Mouse (Mus musculus): Measurements from ENCODE around the gene P4htm.
"Not testable (repeated sequence)": the region's sequence is repeated elsewhere in the genome, so short reads cannot be mapped to it uniquely, and the experiment has no call there.

P4htm gene

DNA sequence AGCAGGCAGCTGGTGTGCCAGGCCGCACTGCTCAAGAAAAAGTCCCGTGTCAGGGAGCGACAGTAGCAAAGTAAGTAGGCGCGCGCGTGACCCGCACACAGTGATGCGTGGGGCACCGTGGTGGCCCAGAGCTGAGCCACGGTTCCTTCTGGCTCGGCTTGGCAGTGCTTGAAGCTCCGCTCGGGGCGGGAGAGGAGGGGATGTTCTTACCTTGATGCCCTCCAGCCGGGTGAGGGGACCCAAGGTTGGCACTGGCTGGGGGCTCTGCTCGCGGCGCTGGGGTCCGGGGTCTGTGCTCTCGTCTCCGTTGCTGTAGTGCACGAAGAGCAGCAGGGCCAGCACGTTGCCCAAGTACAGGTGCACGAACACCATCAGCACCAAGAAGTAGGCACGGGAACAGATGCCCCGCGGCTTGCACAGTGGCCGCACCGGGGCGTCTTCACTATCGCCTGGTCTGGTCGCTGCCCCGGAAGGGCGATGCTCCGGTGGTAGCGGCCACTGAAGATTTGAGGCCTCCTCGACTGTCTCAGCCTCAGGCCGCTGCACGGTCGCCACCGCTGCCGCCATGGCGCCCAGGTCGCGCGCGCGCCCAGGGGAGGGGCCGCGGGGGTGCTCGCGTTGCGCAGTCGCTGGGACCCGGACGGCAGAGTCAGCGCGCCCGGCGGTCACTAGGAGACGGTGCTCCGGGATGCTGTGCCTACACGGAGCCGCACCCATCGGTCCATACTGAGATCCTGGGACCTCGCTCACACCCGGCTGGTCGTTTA is at the start of gene P4htm:
TSS of gene P4htm (minus strand) at position 670 of the 767 bp plus-strand sequence.
- DNase-seq (ENCODE audit: low spot score in 2 of 2) = peak in 1 of 2 experiments; percentile 71

DNA sequence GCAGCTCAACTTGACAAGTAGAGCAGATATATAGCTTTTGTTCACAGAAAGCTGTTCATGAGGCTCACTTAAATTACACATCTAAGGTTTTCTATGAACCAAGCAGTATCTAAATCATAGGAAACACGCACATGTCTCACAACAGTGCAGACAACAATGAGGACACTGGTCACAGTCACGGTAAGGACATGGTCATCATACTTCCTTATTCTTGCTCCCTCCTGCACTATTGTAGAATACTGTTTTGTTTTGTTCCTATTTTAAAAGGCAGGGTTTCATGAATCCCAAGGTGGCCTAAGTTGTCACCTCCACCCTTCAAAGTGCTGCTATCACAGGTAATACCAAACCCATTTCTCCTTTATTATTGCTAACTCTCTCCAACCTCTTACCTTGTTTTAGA is 42.4 kb upstream of the P4htm start:
- no peak for DNase-seq (ENCODE audit: low spot score in 2 of 2)

DNA sequence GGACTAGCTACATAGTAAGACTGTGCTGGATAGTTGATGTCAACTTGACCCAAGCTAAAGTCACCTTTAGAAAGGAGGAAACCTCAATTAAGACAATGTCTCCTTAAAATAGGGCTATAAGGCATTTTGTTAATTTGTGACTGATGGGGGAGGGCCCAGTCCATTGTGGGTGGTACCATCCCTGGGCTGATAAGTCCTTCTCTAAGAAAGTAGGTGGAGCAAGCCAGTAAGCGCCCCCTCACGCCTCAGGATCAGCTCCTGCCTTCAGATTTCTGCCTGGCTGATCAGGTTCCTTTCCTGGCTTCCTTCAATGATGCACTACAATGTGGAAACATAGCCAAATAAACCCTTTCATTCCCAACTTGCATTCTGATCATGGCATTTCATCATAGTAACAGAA is 37.9 kb upstream of the P4htm start:
- no peak for DNase-seq (ENCODE audit: low spot score in 2 of 2)

DNA sequence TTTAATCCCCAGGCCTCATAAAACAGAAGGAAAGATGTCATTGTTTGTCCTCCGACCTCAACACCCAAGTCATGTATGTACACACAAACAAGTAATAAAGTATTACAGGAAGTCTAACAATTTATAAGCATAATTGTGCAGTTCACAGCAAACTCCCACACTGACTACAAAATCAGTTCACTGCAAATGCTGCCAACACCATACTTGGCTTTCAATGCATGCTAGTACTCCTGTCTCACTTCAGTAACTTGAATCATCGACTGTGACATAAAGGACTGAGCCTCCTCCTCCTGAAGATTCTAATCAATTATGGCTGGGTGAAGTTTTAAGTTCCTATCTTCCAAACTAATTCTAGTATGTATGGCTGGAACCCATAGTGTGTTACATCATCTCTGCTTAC is 36.4 kb upstream of the P4htm start:
- DNase-seq (ENCODE audit: low spot score in 2 of 2) = no peak

DNA sequence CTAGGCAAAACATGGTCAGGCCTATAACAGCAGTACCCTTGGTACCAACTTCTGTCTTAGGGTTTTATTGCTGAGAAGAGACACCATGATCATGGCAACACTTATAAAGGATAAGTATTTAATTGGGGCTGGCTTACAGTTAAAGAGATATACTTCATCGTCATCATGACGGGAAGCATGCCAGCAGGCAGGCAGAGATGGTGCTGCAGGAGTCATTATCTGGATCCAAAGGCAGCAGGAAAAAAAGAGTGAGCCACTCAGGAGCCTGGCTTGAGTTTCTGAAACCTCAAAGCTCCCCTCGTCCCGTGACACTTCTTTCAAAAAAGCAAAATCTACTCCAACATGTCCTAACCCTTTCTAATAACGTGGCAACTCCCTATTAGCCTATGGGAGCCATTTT is 34.9 kb upstream of the P4htm start:
- DNase-seq (ENCODE audit: low spot score in 2 of 2) = no peak

DNA sequence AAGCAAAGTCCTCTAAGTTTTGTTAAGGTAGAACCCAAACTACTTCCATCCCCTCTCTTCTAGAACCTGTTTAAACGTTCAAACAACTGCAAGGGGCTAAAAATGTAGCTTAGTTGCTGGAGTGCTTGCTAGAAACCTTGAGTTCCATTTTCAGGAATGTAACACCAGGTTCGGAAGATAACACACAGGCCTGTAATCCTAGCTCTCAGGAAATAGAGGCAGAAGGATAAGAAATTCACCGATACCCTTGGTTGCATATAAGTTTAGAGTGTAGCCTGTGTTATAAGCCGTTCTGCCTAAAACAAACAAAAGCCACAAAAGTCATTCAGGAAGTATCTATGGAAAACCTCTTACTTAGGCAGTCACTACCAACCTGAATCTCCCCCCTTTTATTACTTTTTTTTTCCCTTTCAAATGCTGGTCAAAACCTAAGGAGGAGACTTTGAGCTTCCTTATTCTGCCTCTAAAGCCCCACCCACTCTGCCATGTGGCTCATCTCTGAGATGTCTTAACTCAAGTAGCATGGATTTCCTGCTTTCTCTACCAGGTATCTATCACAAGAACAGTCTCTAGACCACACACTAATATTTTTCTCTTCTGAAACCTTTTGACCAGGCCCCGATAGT is 34.3 kb upstream of the P4htm start:
- no peak for DNase-seq (ENCODE audit: low spot score in 2 of 2)

DNA sequence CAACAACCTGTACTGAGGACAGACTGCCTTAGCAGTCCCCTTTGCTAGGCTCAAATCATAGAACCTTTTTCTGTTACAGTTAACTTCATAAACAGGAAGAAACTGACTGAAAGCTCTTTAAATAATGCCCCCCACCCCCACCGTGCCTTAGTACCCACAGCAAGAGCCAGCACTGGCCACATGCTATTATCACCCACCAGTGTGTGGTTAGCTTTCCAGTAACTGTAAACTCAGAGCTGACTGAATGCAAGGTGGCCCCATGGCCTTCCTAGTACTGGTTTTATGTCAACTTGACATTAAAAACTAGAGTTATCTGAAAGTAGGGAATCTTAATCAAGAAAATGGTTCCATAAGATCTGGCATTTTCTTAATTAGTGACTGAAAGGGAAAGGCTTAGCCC is 33.2 kb upstream of the P4htm start:
- no peak for DNase-seq (ENCODE audit: low spot score in 2 of 2)

DNA sequence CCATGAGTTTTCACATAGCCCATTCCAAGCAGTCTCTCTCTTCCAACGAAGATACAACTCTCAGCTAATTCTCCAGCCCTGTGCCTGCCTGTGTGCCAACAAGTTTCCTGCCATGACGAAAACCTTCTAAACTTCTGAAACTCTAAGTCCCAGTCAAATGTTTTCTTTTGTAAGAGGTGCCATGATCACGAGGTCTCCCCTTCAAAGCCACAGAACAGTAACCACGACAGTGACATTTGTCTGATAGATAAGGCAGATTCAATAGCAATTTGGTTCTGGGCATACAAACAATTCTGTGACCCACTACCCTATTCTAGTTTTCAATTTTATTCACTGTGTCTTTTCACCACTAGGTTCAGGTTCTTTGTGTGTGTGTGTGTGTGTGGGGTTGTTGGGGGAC is 30.7 kb upstream of the P4htm start:
- no peak for DNase-seq (ENCODE audit: low spot score in 2 of 2)

DNA sequence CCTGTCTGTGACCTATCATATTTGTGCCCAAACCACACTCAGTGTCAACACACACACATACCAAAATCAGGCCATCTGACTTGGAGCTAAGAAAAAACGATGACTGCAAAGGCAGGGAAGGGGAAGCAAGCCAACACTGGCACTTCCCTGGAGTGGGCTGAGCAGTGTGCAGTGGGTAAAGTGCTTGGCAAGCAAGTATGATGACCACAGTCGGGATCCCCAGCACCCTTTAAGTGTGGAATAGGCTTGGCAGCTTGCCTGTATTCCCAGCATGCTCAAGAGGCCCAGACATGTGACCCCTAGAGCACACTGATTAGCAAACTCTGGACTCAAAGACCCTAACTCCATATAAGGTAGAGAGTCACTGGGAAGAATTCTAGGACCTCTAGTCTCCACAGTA is 29.0 kb upstream of the P4htm start:
- DNase-seq (ENCODE audit: low spot score in 2 of 2) = no peak

DNA sequence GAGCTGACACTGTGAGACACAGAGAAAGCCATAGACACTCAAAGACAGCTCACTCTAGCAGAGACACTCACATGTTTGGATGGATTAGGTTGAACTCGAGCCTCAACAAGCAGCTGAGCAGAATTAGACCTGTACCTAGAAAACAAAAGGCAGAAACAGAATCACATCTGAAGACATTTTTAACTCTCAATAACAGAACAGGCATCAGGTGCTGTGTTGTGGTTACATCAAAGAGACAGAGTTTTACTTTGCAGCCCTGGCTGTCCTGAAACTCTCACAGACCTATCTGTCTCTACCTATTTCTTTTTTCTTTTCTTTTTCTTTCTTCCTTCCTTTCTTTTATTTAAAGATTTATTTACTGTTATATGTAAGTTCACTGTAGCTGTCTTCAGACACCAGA is 19.8 kb upstream of the P4htm start:
- DNase-seq (ENCODE audit: low spot score in 2 of 2) = no peak

DNA sequence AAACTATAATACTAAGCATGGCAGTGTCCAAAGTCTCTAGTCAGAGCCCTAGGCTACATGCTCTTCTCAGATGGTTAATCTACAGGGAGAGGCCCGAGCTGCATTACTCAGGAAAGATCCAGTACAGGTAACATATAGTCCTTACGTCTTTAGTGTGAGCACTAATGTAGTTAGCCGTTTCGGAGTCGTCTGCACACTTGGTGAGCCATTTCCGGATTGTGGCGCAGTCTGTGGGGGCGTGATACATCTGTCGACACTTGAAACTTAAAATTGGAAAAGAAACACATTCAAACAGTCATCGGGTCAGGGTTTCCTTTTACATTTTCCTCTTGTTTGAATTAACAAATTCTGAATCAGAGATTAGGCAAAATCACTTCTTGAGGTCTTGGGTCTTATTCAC is 14.0 kb upstream of the P4htm start:
- peak in 1 of 2 experiments; percentile 50 for DNase-seq (ENCODE audit: low spot score in 2 of 2)

DNA sequence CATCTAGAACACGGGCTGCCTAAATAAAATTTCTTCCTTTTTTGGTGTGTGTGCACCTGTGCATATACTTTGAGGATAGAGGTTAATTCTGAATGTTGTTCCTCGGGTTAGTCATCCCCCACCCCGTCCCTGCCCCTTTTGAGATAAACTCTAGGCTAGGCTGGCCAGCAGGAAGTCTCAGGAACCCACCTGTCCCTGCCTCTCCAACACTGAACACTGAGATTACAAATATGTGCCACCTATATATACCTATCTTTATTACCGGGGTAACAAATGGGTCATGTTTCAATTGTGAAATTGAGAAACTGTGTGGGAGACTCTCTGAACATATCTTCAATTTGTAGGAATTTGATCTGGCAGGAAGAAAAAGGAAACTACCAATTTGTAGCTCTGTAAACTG is 11.4 kb upstream of the P4htm start:
- DNase-seq (ENCODE audit: low spot score in 2 of 2) = no peak

DNA sequence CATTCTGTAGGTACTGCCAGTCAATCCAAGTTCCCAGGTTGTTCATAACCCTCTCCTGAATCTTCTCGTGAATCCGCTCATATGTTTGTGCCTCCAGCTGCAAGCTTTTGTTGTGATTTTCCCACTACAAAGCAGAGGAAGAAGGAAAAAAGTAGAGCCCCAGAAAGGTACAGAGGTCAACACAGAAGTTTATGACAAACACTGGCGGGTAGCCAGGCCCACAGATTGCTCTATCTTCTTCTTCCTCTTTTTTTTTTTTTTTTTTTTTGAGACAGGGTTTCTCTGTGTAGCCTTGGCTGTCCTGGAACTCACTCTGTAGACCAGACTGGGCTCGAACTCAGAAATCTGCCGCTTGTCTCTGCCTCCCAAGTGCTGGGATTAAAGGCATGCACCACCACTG is 10.5 kb upstream of the P4htm start:
- not testable (repeated sequence) for DNase-seq (ENCODE audit: low spot score in 2 of 2)

DNA sequence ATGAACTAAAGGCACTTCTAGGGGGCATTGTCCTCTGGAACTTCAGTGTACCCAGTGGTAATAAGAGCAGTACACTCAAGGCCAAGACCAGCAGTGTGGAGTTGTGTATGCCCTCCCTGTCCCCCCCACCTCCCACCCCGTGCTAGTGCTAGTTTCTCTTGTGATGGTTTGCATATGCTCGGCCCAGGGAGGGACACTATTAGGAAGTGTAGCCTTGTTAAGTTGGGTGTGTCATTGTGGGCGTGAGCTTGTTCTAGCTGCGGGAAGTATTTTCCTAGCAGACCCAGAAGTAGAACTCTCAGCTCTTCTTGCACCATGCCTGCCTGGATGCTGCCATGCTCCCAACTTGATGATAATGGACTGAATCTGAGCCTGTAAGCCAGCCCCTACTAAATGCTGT is 4.5 kb upstream of the P4htm start:
- DNase-seq (ENCODE audit: low spot score in 2 of 2) = no peak

DNA sequence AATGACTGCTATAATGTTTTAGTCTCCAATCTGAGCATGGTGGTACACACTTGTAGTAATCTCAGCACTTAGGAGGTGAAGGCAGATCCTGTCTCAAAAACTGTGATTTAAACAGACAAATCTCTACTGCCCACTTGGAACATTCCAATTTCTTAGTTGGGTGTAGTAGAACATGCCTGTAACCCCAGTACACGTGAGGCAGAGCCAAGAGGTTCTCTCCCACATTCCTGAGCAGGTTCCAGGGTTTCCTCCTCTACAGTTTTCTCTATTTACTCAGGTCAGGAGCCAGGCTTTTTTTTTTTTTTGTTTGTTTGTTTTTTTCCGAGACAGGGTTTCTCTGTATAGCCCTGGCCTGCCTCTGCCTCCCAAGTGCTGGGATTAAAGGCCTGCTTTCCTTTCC is 2.5 kb upstream of the P4htm start:
- DNase-seq (ENCODE audit: low spot score in 2 of 2) = no peak

DNA sequence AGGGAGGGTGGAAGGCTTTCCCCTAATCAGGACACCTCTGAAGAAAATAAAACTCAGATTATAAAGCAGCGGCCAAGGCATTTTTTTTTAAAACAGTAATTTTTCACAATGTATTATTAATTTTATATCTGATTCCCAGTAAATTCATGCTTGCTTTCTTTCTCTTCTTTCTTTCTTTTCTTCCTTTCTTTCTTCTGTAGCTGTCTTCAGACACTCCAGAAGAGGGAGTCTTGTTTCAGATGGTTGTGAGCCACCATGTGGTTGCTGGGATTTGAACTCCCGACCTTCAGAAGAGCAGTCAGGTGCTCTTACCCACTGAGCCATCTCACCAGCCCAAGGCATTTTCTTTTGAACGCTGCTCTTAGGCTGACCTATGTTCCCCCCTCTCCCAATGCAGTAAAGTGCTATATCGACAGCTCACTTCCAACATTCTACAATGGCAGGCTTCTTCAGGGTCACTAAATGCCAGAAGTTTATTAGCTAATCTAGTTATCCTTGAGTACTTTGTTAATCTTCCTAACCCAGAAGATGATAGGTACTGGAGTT is 1.6 kb upstream of the P4htm start:
- DNase-seq (ENCODE audit: low spot score in 2 of 2) = no peak

DNA sequence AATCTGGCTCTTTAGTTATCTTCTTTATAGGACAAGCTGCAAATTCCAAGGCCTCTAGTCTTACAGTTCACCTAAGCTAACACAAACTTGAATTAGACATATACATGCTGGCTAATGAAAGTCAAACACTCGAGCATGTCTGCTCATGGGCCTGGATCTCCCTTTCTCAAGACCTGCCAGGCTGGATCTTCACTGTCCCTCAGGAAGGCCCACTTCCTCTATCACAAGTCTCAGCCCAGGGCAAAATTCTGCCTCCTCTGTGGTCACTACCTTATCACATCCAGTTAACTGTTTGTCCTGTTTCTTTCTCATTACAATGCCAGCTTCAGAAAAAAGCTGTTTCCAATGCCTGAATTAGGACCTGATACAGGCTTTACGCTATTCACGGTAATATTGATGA is 3.1 kb downstream of the P4htm start:
- no peak for DNase-seq (ENCODE audit: low spot score in 2 of 2)

DNA sequence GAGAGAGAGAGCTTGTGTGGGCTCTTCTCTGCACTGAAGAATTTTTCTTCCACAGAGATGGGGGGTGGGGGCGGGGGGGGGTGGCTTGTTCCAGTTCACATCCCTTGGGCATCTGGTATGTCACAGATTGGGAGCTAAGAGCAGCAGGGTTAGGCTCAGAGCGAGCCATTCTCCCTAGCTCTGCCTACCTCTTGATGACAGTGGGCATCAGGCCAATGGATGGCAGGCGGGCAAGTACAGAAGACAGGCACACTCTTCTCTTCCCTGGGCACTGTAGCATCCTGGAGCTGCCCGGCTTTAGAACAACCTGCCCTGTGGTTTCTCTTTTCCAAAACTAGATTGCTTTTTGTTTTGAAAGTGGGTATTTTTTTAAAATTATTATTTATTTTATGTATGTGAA is 6.0 kb downstream of the P4htm start:
- no peak for DNase-seq (ENCODE audit: low spot score in 2 of 2)

DNA sequence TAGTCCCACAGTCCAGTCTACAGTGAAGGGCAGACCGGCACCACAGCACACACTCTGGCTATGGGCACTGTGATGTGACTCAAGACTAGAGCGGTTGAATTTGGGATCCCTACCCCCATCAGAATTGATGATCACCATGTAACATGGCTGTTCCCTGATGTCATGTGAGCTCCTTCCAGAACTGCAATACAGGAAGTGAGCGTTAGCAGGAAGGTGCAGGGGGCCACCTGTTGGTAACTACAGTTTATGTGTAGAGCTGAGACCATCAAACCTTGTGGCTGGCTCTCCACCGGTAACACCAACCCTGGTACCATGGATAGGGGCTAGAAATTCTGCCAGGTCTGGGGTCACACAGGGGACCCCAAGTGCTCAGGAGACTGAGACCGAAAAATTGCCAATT is 8.2 kb downstream of the P4htm start:
- no peak for DNase-seq (ENCODE audit: low spot score in 2 of 2)

DNA sequence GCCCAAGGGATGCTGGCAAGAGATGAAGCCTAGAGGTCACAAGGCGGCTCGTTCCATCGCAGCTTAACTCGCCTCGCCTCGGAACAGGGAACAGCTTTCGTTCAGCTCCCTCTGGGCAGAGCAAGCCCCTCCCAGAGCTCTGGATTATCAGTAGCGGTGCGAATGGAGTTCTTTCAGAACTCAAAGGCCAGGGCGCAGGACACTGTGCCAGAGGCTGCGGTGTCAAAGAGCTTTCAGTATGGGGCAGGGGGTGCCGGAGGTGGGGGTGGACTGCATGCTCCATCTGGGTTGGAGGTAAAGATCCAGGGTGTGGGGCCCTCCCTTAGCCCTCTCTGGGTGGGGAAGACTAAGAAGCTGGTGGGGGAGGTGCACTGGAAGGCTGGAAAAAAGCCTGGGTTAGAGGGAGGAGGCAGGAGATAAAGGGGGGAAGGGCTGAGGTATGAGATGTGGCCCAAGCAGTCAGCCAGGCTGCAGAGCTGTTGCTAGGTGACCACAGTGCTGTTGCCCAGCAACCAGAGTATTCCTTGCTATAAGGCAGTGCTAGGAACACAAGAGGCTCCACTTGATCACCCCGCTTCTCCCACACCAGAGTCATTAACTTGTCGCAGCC is 9.8 kb downstream of the P4htm start:
- DNase-seq (ENCODE audit: low spot score in 2 of 2) = peak; percentile 92 to 94

DNA sequence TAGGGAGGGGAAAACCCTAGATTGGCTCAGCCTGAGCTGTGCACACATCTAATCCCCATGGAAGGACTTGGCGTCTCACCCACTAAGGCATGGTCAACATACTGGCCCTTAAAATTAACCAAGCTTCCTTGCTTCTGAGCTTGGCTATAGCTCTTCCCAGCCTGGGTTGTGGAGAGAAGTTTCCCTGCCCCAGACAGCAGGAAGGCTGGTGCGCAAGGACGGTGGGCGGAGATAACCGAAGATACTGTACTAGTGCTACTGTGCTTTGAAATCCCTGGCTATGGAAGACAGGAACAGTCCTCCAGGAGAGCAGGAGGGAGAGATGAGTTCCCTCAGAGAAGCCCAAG is 18.1 kb downstream of the P4htm start:
- no peak for DNase-seq (ENCODE audit: low spot score in 2 of 2)

DNA sequence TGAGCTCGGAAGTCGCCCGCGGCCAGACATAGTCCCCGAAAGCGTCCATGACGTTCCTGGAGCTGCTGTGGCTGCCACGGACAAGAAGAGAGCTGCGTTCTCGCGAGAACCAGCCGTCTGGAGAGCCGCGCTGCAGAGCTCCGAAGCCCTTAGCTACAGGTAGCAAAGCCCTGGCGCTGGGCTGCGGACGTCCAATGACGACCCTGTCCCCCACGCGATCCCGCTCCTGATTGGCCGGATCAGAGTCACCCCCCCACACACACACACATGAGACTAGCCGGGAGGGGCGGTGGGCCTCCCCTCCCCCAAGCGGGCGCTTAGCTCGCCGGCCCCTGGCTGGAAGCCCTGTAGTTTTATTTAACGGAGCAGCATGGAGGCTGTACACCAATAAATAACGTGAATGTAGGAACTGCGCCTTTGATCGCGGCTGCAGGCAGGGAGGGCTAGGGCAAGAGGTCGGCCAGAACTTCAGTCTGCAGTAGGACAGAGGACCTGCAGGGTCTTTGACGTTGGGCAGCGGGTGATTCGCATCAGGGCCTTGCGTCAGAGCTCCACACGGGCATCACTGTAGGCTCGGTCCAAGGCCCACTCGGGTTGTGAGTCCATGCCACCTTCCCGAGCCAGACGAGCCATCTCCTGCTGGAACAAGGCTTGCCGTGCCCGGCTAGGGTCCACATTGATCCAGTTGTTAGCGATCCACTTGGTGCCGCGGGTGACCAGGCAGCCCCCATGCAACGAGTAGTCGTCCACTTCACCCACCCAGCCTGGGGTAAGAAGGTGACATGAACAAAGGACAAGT is 18.7 kb downstream of the P4htm start, which contains the start of gene Wdr6:
TSS of gene Wdr6 (minus strand) at position 195 of the 799 bp plus-strand sequence.
- peak; percentile 85 to 90 for DNase-seq (ENCODE audit: low spot score in 2 of 2)

Measured in left cerebral cortex, adult 9 months (tissue).